Mouse (Mus musculus): ENCODE measurements at regions not wholly inside any gene's neighbourhood (a gene's known extent, or its start where the extent isn't known, plus 50 kb on each side); places are given as distances from the start of the nearest gene placed in this dataset.
A peak's percentile ranks its signal among the peaks of the same experiment; 100 is the strongest.

GRCm38 (mm10) chr8:26445991-26446390 is 326.7 kb downstream of the Gm45692 start:
- Histone ChIP-seq H3K4me1 (ENCODE audit: insufficient read depth, low read length) (no peaks in the 10 kb centered on the region), H3K36me3 (ENCODE audit: insufficient read depth, low read length) (no peaks in the 10 kb centered on the region), H3K9me3 (ENCODE audit: low read length) (no peaks in the 10 kb centered on the region), H3K9ac (replicated peaks; ENCODE audit: low read length, poor library complexity, severe bottlenecking) (no peak overlapping the region), H3K27ac (ENCODE audit: low read depth, low read length) (no peak overlapping the region), H3K4me3 (ENCODE audit: low read depth, low read length) (no peak overlapping the region), H3K27me3 (ENCODE audit: insufficient read depth, low read length) (no peaks in the 10 kb centered on the region), H3K4me2 (ENCODE audit: low read depth, low read length, poor library complexity, severe bottlenecking) (no peak overlapping the region)
- ATAC-seq (ENCODE audit: low FRiP score): no peak
- 85% methylated on average over 4 of the region's 4 CpGs for WGBS
- DNase-seq (ENCODE audit: low spot score): no peak
- TF ChIP-seq CTCF (IDR thresholded peaks at IDR 0.05): no peak

GRCm38 (mm10) chr8:26447886-26448640 is 328.7 kb downstream of the Gm45692 start:
- WGBS: 86% methylated on average over 8 of the region's 8 CpGs
- DNase-seq (ENCODE audit: low spot score) (no peak), ATAC-seq (ENCODE audit: low FRiP score) (no peak)

GRCm38 (mm10) chr8:26449291-26449690 is 330.0 kb downstream of the Gm45692 start:
- H3K27ac ChIP-seq (ENCODE audit: low read depth, low read length): no peak overlapping the region
- H3K4me2 ChIP-seq (ENCODE audit: low read depth, low read length, poor library complexity, severe bottlenecking): no peak overlapping the region
- no peak overlapping the region for H3K4me3 ChIP-seq (ENCODE audit: low read depth, low read length)
- no peak overlapping the region for H3K9ac ChIP-seq (replicated peaks; ENCODE audit: low read length, poor library complexity, severe bottlenecking)
- 96% methylated on average over 7 of the region's 7 CpGs for WGBS
- TF ChIP-seq CTCF (IDR thresholded peaks at IDR 0.05): no peak
- H3K4me1 ChIP-seq (ENCODE audit: insufficient read depth, low read length): no peaks in the 10 kb centered on the region
- no peaks in the 10 kb centered on the region for H3K36me3 ChIP-seq (ENCODE audit: insufficient read depth, low read length)
- H3K9me3 ChIP-seq (ENCODE audit: low read length): no peaks in the 10 kb centered on the region
- DNase-seq (ENCODE audit: low spot score): no peak
- no peak for ATAC-seq (ENCODE audit: low FRiP score)
- H3K27me3 ChIP-seq (ENCODE audit: insufficient read depth, low read length): no peaks in the 10 kb centered on the region

More at GRCm38 (mm10) chr8:26447886-26448640, 328.7 kb downstream of the Gm45692 start:
- no peak for TF ChIP-seq CTCF (IDR thresholded peaks at IDR 0.05)
- Histone ChIP-seq H3K4me3 (ENCODE audit: low read depth, low read length) (no peak overlapping the region), H3K4me1 (ENCODE audit: insufficient read depth, low read length) (no peaks in the 10 kb centered on the region), H3K4me2 (ENCODE audit: low read depth, low read length, poor library complexity, severe bottlenecking) (no peak overlapping the region), H3K36me3 (ENCODE audit: insufficient read depth, low read length) (no peaks in the 10 kb centered on the region), H3K9me3 (ENCODE audit: low read length) (no peaks in the 10 kb centered on the region), H3K9ac (replicated peaks; ENCODE audit: low read length, poor library complexity, severe bottlenecking) (no peak overlapping the region), H3K27ac (ENCODE audit: low read depth, low read length) (no peak overlapping the region), H3K27me3 (ENCODE audit: insufficient read depth, low read length) (no peaks in the 10 kb centered on the region)

- Histone ChIP-seq H3K27me3 (ENCODE audit: insufficient read depth, low read length) (no peaks in the 10 kb centered on the region), H3K27ac (ENCODE audit: low read depth, low read length) (no peak overlapping the region), H3K4me2 (ENCODE audit: low read depth, low read length, poor library complexity, severe bottlenecking) (no peak overlapping the region), H3K4me1 (ENCODE audit: insufficient read depth, low read length) (no peaks in the 10 kb centered on the region), H3K9ac (replicated peaks; ENCODE audit: low read length, poor library complexity, severe bottlenecking) (no peak overlapping the region), H3K36me3 (ENCODE audit: insufficient read depth, low read length) (no peaks in the 10 kb centered on the region), H3K4me3 (ENCODE audit: low read depth, low read length) (no peak overlapping the region), H3K9me3 (ENCODE audit: low read length) (no peaks in the 10 kb centered on the region)
- TF ChIP-seq CTCF (IDR thresholded peaks at IDR 0.05): no peak
- ATAC-seq (ENCODE audit: low FRiP score) (no peak), DNase-seq (ENCODE audit: low spot score) (no peak)
- 66% methylated on average over 10 of the region's 10 CpGs for WGBS
Observed at GRCm38 (mm10) chr8:26450543-26450942, 331.2 kb downstream of the Gm45692 start.

GRCm38 (mm10) chr8:26452976-26453573 is 333.7 kb downstream of the Gm45692 start:
- no peaks in the 10 kb centered on the region for H3K36me3 ChIP-seq (ENCODE audit: insufficient read depth, low read length)
- peak; percentile 1 for DNase-seq (ENCODE audit: low spot score)
- peak overlapping the region; percentile 1; the same call in 1 of the 2 replicates for H3K27ac ChIP-seq (ENCODE audit: low read depth, low read length)
- H3K9ac ChIP-seq (replicated peaks; ENCODE audit: low read length, poor library complexity, severe bottlenecking): no peak overlapping the region
- 0 out of 2 replicates have a peak, but pooled peaks have one; percentile 23 for ATAC-seq (ENCODE audit: low FRiP score)
- TF ChIP-seq CTCF (IDR thresholded peaks at IDR 0.05): no peak
- no peaks in the 10 kb centered on the region for H3K9me3 ChIP-seq (ENCODE audit: low read length)
- 49% methylated on average over 5 of the region's 5 CpGs for WGBS
- H3K4me1 ChIP-seq (ENCODE audit: insufficient read depth, low read length): no peaks in the 10 kb centered on the region
- H3K27me3 ChIP-seq (ENCODE audit: insufficient read depth, low read length): no peaks in the 10 kb centered on the region
- no peak overlapping the region for H3K4me3 ChIP-seq (ENCODE audit: low read depth, low read length)
- H3K4me2 ChIP-seq (ENCODE audit: low read depth, low read length, poor library complexity, severe bottlenecking): no peak overlapping the region

GRCm38 (mm10) chr8:26465346-26465745 is 346.0 kb downstream of the Gm45692 start:
- H3K9me3 ChIP-seq (ENCODE audit: low read length): no peaks in the 10 kb centered on the region
- 60% methylated on average over 2 of the region's 2 CpGs for WGBS
- no peak overlapping the region for H3K4me3 ChIP-seq (ENCODE audit: low read depth, low read length)
- H3K4me2 ChIP-seq (ENCODE audit: low read depth, low read length, poor library complexity, severe bottlenecking): no peak overlapping the region
- no peak for ATAC-seq (ENCODE audit: low FRiP score)
- H3K36me3 ChIP-seq (ENCODE audit: insufficient read depth, low read length): no peaks in the 10 kb centered on the region
- H3K4me1 ChIP-seq (ENCODE audit: insufficient read depth, low read length): 0 out of 2 replicates have a peak, but pooled peaks cover 5% of the 10 kb centered on the region
- no peak for TF ChIP-seq CTCF (IDR thresholded peaks at IDR 0.05)
- no peak overlapping the region for H3K9ac ChIP-seq (replicated peaks; ENCODE audit: low read length, poor library complexity, severe bottlenecking)
- H3K27ac ChIP-seq (ENCODE audit: low read depth, low read length): no peak overlapping the region
- no peak for DNase-seq (ENCODE audit: low spot score)
- no peaks in the 10 kb centered on the region for H3K27me3 ChIP-seq (ENCODE audit: insufficient read depth, low read length)
